Mouse (Mus musculus): Measurements from ENCODE around the gene Rap1gap2.

Rap1gap2 gene

DNA sequence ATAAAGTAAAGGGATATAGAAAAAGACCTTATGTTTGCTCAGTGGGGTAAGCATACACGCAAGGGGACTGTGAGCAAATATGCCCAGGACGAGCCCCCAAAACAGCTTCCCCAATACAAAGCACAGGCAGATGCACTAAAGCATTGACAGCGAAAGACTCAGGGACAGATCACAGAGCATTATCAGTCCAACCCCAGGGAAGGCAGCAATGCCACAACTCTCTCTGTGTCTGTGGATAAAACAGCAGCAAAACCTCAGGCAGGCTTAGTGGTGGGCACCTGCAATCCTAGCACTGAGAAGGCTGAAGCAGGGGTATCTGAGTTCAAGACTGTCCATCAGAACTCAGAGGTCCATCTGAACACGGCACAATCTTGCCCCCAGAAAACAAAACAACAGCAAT lies 73.4 kb downstream of the Rap1gap2 start:
- no peak for DNase-seq (ENCODE audit: low read depth, low spot score)

- DNase-seq (ENCODE audit: low read depth, low spot score) = no peak
Measured at GRCm38 (mm10) chr11:74536140-74536842, 74.4 kb downstream of the Rap1gap2 start.

DNA sequence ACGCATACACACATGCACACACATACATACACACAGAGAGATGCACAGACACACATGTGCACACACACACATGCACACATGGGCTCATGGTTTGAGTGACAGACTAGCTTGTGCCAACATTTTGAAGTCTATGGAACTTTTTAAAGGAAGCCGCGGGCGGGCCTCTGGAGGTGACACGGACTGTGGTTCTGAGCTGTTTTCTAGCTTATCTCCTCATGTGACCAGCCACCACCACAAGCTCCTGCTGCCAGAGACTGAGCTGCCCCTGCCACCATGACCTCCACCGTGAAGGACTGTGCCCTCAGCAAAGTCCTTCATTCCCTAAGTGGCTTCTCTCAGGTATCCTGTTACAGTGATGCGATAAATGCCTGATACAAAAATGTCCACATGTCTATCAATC lies 76.3 kb downstream of the Rap1gap2 start:
- no peak for DNase-seq (ENCODE audit: low read depth, low spot score)

GRCm38 (mm10) chr11:74533050-74533449 lies 77.7 kb downstream of the Rap1gap2 start:
- no peak for DNase-seq (ENCODE audit: low read depth, low spot score)

DNA sequence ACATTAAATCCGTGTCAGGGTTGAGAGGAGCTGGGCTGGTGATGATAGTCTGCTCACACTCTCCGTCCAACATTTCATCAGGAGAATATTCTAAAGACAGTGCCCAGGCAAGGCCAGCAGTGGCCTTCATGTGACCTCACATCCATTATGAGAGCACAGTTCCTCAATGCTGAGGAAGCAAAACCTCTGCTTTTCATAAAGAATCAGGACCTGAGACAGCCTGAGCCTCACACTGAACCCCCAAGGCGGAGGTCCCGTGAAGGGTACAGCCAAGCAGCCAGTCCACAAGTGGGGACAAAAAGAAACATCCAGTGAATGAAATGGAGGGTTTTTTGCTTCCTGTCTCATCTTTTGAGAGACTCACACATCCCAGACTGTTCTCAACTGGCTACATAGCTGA lies 78.3 kb downstream of the Rap1gap2 start:
- no peak for DNase-seq (ENCODE audit: low read depth, low spot score)

- DNase-seq (ENCODE audit: low read depth, low spot score) = no peak
Measured at GRCm38 (mm10) chr11:74531725-74532124, 79.0 kb downstream of the Rap1gap2 start.

DNA sequence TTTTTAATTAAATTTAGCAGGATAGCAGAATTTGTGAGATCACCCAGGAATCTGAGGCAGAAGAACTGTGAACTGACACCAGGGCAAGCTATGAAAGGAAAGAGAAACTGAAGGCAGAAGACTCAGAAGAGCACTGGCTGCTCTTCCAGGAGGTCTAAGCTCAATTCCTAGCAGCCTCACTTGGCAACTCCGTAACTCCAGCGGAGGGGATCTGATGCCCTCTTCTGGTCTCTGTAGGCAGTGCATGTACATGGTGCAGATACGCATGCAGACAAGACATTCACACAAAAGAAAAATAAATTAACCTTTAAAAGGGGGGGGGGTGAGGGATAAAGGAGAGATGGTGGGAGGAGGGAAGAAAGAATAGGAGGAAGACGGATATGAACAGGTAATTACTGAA lies 80.9 kb downstream of the Rap1gap2 start:
- DNase-seq (ENCODE audit: low read depth, low spot score) = no peak

DNA sequence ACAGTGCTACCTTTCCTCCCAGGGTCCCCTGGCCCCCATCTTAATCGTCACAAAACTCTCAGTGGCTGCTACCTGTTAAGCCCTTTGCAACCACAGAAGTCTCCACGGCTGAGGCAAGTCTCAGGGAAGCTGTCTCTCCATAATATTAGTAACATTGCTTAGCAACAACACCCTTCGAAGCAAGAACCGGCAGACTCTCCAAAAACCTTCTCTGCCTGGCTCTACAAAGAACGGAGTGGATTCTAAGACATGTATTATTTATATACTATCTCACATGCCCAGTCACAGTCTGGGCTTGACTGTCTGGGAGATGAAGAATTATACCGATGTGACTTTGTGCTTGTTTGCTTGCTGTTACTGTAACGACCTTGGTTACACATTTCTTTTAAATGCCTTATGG lies 83.2 kb downstream of the Rap1gap2 start:
- no peak for DNase-seq (ENCODE audit: low read depth, low spot score)

DNA sequence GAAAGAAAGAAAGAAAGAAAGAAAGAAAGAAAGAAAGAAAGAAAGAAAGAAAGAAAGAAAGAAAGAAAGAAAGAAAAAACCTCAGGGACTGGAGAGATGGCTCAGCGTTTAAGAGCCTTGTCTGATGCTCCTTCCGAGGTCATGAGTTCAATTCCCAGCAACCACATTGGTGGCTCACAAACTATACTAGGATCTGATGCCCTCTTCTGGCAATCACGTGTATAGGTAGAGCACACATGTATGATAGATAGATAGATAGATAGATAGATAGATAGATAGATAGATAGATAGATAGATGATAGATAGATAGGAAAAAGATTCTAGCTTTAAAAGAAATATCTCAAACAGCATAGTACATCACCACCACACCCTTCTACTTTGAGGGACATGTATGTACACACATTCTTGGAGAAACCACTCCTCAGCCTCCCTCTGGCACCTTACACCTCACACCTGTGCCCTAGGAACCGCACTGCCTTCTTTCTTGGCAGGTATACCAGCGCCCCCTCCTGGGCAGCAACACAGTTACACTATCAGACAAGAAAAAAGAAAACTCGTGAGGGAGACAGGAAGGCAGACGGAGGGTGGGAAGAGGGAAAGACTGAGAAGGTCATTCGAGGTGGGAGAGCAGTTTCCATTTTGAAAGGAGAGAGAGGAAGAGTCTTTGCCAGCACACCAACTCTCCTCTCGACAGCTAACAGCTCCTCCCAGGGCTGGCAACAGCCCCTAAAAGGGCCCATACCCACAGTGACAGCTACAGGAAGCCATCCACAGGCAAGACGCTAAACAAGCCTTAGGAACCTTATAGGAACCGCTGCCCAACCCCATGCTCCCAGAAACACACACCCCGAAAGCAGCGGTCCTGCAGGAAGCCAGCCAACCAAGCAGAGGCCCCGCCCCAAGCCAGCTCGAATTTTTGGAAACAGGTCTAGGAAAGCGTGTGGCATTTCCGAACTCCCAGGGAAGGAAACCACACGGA lies 84.2 kb downstream of the Rap1gap2 start:
- DNase-seq (ENCODE audit: low read depth, low spot score) = peak; percentile 64

DNA sequence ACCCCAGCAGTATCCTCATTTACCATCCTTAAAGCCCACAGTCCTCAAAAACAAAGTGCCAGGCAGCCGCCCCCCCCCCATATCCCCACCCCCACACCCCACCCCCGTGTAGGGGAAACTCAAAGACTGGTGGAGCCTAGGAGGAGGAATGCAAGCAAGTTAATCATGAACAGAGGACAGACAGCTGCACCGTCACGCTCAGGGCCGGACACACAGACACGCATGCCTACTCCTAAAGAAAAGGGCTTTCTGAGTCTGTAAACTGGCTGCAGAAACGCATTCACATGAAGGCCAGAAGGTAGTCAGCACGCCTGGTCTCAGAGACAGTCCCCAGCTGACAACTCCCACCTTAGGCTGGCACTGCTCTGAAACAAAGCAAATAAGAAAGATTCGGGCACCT lies 85.1 kb downstream of the Rap1gap2 start:
- DNase-seq (ENCODE audit: low read depth, low spot score) = no peak

GRCm38 (mm10) chr11:74525205-74525604 lies 85.5 kb downstream of the Rap1gap2 start:
- no peak for DNase-seq (ENCODE audit: low read depth, low spot score)

DNA sequence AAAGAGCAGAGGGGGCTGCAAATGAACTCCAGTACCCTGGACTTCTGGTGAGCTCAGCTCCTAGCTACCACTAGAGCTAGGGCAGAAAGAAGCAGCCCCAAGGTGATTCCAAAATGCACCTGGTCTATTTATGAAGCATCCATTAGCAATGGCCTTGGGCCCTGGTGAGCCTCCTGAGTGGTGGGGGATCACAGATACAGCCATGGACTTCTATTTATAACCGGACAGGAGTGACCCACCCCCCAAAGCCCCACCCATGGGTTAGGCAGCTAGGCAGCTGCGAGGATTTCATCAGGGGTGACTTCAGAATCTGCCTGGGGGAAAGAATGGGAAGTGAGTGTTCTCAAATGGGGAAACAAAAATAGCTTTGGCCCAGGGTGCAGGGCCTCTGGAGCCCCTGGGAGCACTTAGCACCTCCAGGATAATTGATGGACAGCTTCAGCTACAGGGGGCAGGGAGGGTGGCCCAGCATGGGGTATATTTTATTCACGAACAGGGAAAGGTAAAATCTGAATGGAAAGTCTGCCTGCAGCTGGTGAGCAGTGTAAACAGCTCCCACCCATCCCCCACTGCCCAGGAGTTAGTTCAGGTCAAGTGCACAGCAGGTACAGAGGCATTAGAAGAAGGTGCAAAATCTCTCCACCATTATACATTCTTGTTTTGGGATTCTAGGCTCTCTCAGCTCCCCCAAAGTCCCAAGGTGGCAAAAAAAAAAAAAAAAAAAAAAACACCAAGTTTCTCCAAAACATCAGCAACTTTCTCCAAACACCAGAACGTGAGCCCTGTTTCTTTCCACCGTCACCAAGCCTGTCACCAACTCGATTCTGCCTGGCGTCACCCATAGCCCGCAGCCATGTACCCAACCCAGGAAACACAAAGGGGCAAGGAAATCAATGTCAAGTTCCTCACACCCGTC lies 86.4 kb downstream of the Rap1gap2 start:
- DNase-seq (ENCODE audit: low read depth, low spot score) = no peak

GRCm38 (mm10) chr11:74523210-74523951 lies 87.3 kb downstream of the Rap1gap2 start:
- no peak for DNase-seq (ENCODE audit: low read depth, low spot score)

DNA sequence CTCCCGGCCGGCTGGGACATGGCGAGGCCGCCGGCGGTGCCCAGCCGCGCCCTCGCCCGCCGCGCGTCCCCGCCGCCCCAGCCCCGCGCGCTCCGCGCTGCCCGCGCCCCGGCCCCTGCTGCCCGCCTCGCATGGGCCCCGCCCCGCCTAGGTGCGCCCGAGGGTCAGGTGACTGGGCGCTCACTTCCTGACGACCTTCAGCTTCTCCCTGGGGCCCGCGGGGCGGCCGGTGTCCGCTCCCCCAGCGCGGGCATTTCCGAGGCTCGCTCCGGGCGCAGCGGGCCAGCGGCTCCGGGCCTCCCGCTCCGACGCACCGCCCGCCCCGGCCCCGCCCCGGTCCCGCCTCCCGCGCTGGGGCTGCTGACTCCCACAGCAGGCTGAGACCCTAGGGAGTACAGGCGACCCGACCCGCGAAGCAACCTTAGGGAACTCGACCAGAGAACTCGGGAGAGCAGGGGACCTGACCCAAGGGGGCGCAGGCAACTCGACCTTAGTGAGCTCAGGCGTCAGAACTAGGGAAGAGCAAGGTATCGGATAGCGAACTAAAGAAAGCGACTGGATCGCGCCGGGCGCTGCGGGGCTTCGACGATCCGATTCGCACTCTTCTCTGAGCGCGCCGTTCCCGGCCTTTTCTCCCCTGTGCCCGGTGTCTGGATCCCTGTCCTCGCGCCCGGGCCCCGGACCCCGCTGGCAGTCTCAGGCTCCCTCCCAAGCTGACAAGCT lies 88.1 kb downstream of the Rap1gap2 start:
- peak; percentile 52 for DNase-seq (ENCODE audit: low read depth, low spot score)

DNA sequence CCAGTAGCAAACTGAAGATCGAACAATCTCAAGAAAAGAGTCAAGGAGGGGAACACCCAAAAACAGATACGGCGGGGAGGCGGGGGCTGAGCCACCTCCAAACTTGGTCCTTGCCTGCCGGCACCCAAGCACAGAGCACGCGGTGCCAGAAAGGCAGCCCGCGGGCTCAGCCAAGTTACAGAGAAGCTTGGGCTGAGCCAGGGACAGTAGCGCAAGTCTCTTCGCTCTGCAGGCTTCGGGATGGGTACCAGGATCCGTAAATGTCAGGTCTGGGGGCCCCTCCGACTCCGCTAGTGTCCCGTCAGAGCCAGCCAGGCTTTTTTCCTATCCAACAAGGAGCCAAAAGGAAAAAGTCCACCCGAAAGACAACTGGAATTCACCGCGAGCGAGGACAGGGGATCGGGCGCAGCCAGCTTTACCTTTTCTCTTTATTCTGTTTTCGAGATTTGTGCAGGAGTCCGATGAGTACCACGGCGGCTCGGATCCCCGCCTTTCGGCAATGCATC lies 88.7 kb downstream of the Rap1gap2 start:
- no peak for DNase-seq (ENCODE audit: low read depth, low spot score)

GRCm38 (mm10) chr11:74520201-74520600 lies 90.5 kb downstream of the Rap1gap2 start:
- no peak for DNase-seq (ENCODE audit: low read depth, low spot score)

- no peak for DNase-seq (ENCODE audit: low read depth, low spot score)
Measured at GRCm38 (mm10) chr11:74516112-74516511, 94.6 kb downstream of the Rap1gap2 start.

DNA sequence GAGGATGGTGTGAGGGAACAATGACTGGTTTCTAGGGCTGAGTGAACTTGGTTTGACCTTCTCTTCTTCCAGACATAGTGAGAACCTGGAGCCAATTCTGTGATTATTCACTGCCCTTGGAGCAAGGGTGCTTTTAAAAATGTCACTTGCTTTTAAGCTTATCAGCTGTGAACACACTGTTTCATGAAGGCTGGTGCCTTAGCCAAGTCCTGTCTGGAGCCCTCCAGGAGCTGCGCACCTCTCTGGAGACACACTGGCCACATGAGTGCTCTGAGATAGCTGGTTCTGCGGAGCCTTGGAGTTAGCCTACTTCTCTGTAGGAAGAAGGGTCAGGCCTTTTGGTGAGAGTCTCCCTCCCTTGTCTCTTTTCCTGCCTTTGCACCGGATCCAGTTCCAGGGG lies 95.7 kb downstream of the Rap1gap2 start:
- DNase-seq (ENCODE audit: low read depth, low spot score) = no peak

DNA sequence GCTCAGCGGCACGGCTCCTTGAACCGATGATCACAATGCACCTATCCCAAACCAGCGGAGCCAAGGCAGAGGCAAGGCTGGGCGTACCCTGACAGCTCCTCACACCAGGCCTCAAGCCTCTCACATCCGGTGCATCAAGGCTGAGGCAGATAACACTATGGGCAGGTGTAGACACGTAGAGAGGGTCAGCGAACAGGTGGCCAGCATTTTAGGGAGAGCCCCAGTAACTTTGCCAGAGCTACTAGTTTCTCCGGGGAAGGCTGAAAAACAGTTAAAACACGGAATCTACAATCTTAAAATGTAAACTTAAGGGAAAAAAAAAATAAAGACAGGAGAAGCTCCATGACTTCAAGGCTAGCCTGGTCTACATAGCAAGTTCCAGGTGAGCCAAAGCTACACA lies 98.1 kb downstream of the Rap1gap2 start:
- no peak for DNase-seq (ENCODE audit: low read depth, low spot score)

- DNase-seq (ENCODE audit: low read depth, low spot score) = no peak
Measured at GRCm38 (mm10) chr11:74506275-74506674, 104.4 kb downstream of the Rap1gap2 start.
